Comparison of ENCODE assay signal across 17 mouse cellular contexts in the genomic region with DNA sequence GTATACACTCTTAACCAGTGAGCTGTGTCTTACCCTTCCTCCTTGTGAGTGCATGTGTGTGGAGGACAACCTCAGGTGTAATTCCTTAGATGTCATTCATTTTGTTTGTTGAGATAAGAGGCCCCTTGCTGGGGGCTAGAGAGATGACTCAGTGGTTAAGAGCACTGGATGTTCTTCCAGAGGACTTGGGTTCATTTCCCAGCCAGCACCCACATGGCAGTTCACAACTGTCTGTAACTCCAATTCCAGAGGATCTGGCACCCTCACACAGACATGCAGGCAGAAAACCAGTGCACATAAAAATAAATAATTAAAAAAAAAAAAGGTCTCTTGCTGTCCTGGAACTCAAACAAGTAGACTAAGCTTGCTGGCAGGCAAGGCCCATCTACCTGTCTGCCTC. TPM values are rescaled to one million over a fixed set of nuclear protein-coding genes. Genes with fewer than 3 reads are reported as not detected.
DNase-seq lines count a peak whose midpoint lies in the region.
"Had no signal": no experiment of that assay in that cellular context is flagged by ENCODE, and none has a peak within 500 bp of the region (broad histone marks: within the 10 kb centered on the region; RNA-seq: fewer than 3 reads in every experiment).

No protein-coding gene starts in this region.

- peaks cover 6% of the 10 kb centered on the region; the same call in 1 of the 2 replicates for H3K36me3 ChIP-seq in heart, embryonic 10.5 days
- H3K36me3 ChIP-seq: G1E had no signal

- H3K27me3 ChIP-seq in heart, embryonic 10.5 days (ENCODE audit: insufficient read depth, poor library complexity, severe bottlenecking), result no peaks in the 10 kb centered on the region
- H3K27me3 ChIP-seq: CH12.LX, Patski had no signal

- H3K4me3 ChIP-seq in heart, embryonic 10.5 days, result no peak overlapping the region

- DNase-seq in heart, adult 11 months, result peak; percentile 51
- no peak for DNase-seq in heart, adult 9 months (ENCODE audit: low spot score in 2 of 2)
- peak; percentile 70 for DNase-seq in heart, embryonic 10.5 days (ENCODE audit: low spot score)
- DNase-seq in heart, postnatal 10 days, result no peak
- DNase-seq: adrenal gland, adult 2 months; adrenal gland, adult 8-10 months; adrenal gland, postnatal 10 days; adrenal gland, postnatal 14 days; adrenal gland, postnatal 25 days; adrenal gland, postnatal 36 days; B cell, adult 2 months; cerebellum, adult 11 months; cerebellum, adult 11-12 months; cerebellum, adult 18-20 months had no signal

- intact Hi-C loops in heart, postnatal 10 days (cut with DNase I), result no loop called here

- H3K27ac ChIP-seq in heart, embryonic 10.5 days, result no peak overlapping the region

- no peaks in the 10 kb centered on the region for H3K4me1 ChIP-seq in heart, embryonic 10.5 days

- no peaks in the 10 kb centered on the region for H3K9me3 ChIP-seq in heart, embryonic 10.5 days
- H3K9me3 ChIP-seq: G1E had no signal

RNA-seq across cellular contexts. Expression of gene C2cd2, which starts 20.6 kb away (rescaled TPM):
- 16.3 and 18.4 TPM in 2 replicates for polyA plus RNA-seq in heart, embryonic 10.5 days (2016; fragmentation: Nextera tagmentation; extraction: Ambion mirVana)
- 10 to 100 TPM; 23.4 to 26.6 TPM for total RNA-seq in heart, postnatal 10 days (2021)

RNA-seq across cellular contexts. Expression of gene Zbtb21, which starts 20.6 kb away (rescaled TPM):
- polyA plus RNA-seq in heart, embryonic 10.5 days (2016; fragmentation: Nextera tagmentation; extraction: Ambion mirVana), result 10.1 and 10.2 TPM in 2 replicates
- 10 to 100 TPM; 12.2 to 12.4 TPM for total RNA-seq in heart, postnatal 10 days (2021)

RNA-seq across cellular contexts. Expression of gene B230307C23Rik, which starts 55.3 kb away (rescaled TPM):
- polyA plus RNA-seq in heart, embryonic 10.5 days (2016; fragmentation: Nextera tagmentation; extraction: Ambion mirVana), result 15.3 and 20.1 TPM in 2 replicates
- 1 to 10 TPM; 7.9 to 9.0 TPM for total RNA-seq in heart, postnatal 10 days (2021)

Comparison
In these comparisons a context has a peak if more than half of its experiments do, and no peak if none do; other contexts are left out.
1. DNase-seq: peak in heart, adult 11 months (single experiment) and heart, embryonic 10.5 days (single experiment); none in heart, adult 9 months (0 of 2) and heart, postnatal 10 days (0 of 2).